Mouse (Mus musculus): ENCODE results near the gene Phip. TPM values are rescaled to one million over a fixed set of nuclear protein-coding genes. Genes with fewer than 3 reads are reported as not detected.

The Phip gene
- total RNA-seq, 2 experiments from 2014 or later: 81.2 to 115 TPM

- no peak for ATAC-seq (replicated peaks; ENCODE audit: poor library complexity, severe bottlenecking)
Observed at GRCm38 (mm10) chr9:82884177-82884576, 91.1 kb downstream of the Phip start.

DNA sequence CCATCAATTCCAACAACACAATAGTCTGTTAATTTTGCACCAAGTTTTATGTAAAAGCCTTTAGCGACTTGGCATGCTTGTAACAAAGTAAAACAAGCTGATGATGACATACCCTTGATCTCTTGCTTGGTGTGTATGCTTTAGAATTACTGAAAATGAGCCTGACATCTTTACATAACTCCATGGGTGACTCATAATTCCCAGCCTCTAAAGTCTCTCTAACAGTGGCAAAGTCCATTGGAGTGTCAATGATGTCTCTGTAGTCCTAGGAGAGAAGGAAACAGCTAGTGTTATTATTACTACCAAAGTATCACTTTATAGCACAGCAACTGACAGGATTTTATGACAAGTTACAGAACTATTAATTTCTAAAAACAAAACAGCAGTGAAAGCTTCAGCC, 98.2 kb downstream of the Phip start:
- ATAC-seq (replicated peaks; ENCODE audit: poor library complexity, severe bottlenecking): no peak

- no peak for ATAC-seq (replicated peaks; ENCODE audit: poor library complexity, severe bottlenecking)
Observed at GRCm38 (mm10) chr9:82867698-82868097, 107.6 kb downstream of the Phip start.

DNA sequence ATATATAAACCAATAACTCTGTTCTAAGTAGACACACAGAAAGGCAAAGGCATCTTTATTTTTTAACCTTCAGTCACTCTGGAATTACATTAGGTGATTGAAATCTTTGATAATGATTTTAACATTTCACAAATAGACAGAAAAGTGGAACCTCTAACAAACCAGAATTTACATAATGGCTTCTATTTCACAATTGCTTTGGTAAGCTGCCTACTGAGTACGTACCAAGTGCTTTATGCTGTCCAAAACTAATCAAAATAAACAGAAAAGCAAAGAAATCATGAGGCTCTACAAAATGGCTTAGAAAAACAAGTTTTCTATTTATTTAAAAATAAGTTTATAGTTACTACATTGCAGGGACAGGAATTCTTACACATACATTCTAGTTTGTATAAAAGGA, 109.2 kb downstream of the Phip start:
- ATAC-seq (replicated peaks; ENCODE audit: poor library complexity, severe bottlenecking): no peak

GRCm38 (mm10) chr9:82861775-82862430, 113.4 kb downstream of the Phip start:
- no peak for ATAC-seq (replicated peaks; ENCODE audit: poor library complexity, severe bottlenecking)

GRCm38 (mm10) chr9:82861316-82861715, 114.0 kb downstream of the Phip start:
- no peak for ATAC-seq (replicated peaks; ENCODE audit: poor library complexity, severe bottlenecking)

DNA sequence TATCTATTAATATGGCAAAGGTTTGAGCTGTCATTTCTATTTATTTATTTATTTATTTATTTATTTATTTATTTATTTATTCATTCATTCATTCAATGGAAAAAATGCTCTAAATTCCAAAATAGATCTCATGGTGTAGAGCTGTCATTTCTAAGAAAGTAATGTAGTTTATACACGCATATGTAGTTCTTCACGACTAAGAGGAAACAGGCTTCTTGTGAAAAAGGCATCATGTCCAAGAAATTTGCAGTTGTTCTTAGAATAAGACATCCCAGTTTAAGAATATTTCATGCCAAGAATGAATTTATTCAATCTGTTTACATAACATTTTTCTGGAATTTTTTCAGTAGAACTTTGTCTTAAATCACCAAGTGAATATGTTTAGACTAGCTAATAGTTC, 114.5 kb downstream of the Phip start:
- ATAC-seq (replicated peaks; ENCODE audit: poor library complexity, severe bottlenecking): no peak

- ATAC-seq (replicated peaks; ENCODE audit: poor library complexity, severe bottlenecking): no peak
Observed at GRCm38 (mm10) chr9:82856241-82856640, 119.1 kb downstream of the Phip start.

DNA sequence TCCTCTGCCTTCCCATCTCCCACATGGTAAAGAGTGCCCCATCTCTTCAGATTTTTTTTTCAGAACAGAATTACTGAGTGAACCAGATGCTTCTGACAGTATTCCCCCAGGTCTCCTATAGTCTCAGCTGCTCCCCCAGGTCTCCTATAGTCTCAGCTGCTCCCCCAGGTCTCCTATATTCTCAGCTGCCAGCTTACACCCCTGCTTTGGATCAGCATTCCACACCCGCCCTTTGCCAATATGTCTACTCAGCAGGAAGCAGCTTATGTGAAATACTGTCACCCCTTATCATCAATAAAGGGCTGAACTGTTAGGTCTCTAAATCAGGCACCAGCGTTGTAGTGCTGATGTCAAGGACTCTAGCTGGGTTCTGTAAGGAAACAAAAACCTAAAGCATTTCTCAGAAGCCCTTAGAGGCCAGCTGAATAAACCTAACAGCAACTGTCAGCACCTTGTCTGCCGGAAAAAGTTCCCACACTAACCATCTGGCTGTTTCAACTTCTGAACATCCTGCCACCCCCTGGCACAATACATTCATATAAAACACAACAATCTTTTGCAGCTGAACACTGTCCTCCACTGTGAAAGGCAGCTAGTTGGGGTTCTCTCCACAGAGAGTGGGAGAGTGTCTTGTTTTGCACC, 120.2 kb downstream of the Phip start:
- no peak for ATAC-seq (replicated peaks; ENCODE audit: poor library complexity, severe bottlenecking)

- ATAC-seq (replicated peaks; ENCODE audit: poor library complexity, severe bottlenecking): peak; percentile 44; the same call in 1 of the 2 replicates
Observed at GRCm38 (mm10) chr9:82854040-82854439, 121.3 kb downstream of the Phip start.

DNA sequence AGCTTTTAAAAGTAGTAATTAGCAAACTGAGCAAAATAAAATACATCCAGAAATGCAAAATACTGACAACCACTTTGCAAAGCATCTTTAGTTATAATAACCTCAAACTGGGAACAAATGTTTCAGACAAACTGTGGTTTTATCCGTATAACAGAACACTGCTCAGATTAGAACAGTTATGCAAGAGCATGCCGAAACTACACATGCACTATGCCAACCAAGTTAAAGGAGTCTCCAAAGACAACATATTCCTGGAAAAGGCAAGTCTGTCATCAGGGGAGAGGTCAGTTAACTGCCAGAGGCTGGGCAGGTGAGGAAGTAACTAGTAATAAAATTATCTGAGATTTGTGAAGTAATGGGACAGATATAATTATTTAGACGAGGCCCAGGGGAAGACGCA, 132.6 kb downstream of the Phip start:
- ATAC-seq (replicated peaks; ENCODE audit: poor library complexity, severe bottlenecking): no peak

DNA sequence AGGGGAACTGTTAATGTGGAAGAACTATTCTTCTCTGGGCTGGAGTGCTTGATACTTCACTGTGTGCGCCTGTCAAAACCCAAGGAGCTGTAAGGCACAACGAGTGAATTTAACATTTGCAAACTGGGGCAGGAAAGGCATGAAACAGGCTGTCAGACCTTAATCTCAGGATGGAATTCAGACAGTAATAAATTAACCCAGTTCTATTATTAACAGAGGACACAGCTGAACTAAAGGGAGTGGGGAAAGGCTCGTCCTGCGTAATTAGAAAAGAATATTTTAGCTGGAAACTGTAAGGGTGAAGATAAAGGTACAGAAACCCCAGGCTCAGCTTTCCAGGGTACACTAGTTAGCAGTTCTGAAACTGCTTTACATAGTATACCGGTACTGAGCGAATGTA, 139.4 kb downstream of the Phip start:
- no peak for ATAC-seq (replicated peaks; ENCODE audit: poor library complexity, severe bottlenecking)

DNA sequence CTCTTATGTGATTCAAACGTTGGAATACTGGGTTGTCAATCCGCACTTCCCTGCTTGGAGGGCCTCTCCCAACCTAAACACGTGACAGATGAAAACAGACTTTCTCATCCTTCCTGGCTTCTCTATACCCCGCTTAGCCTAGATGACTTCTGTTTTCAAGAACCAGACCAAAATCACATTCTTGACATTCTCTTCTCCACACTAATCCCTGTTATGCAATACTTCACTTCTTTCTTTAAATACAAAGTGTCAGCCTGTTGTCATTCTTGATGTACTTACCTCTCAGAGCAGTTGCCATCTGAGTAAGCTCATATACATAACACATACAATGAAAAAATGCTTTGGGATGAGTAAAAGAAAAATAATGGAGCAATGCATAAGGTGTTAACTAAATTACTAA, 143.4 kb downstream of the Phip start:
- no peak for ATAC-seq (replicated peaks; ENCODE audit: poor library complexity, severe bottlenecking)

DNA sequence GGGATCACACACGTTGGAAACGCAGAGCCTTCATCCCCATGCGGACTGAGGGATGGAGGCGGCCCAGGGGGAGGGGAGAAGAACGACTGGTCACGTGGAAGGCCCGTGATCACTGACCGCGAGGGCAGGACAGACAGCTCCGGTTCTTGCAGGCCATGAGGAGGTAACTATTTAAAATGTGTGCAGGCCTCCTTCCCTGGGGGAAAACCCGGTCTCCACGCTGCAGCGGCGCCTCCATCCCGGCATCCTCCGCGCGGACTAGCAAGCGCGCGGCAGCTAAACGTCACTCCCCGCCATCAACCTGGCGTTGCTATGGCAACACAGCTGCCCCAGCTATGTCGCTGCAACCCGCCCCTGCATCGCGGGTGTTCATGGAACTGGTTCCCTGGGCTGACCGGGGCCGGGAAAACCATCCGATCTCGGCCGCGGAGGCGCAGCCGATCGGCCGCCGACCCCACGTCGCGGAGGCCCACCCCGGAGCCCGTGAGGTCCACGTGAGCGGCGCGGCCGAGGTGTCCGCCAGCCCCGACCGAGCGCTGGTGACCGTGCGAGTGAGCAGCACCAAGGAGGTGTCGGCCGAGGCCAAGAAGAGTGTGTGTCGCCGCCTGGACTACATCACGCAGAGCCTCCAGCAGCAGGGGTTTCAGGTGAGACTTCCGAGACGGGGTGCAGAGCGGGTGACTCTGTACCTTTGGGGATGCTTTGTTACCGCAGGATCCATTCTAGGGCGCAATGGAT, 145.5 kb downstream of the Phip start:
- peak; percentile 92 for ATAC-seq (replicated peaks; ENCODE audit: poor library complexity, severe bottlenecking)

GRCm38 (mm10) chr9:82829007-82829689, 146.2 kb downstream of the Phip start, which contains the start of gene Irak1bp1:
Irak1bp1 (plus strand) TSS chr9:82829540.
- peak; percentile 68 for ATAC-seq (replicated peaks; ENCODE audit: poor library complexity, severe bottlenecking)

DNA sequence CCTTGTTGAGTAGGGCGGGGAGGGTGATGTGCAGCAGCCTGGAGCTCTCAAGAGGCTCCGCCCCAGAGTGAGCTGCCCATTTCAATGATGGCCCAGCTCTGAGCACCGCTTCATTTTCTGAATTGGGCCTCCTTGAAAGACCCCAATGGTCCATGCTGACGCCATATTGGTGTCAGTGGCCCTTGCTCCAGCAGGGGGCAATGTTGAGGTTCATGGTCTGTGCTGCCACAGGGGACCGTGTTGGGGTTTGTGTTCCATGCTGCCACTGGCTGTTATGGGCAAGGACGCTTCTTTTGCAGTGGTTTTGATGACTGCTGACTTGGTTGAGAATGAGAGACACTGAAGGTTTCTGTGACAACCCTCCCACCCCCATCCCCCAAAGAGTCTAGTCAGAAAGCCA, 148.9 kb downstream of the Phip start:
- ATAC-seq (replicated peaks; ENCODE audit: poor library complexity, severe bottlenecking): no peak

Other genes with a start within 250 kb of the Phip start
- 2.9 and 3.4 TPM in 2 replicates for gene Irak1bp1, start 146.0 kb downstream of the Phip start, total RNA-seq (2014; fragmentation: Nextera tagmentation)
- 2.5 and 3.8 TPM in 2 replicates for gene Irak1bp1, start 146.0 kb downstream of the Phip start, total RNA-seq (2017)
- 38.3 and 41.4 TPM in 2 replicates for gene Hmgn3, start 171.2 kb upstream of the Phip start, total RNA-seq (2014; fragmentation: Nextera tagmentation)
- gene Hmgn3, start 171.2 kb upstream of the Phip start, total RNA-seq (2017): 14.3 and 24.5 TPM in 2 replicates

Measured in granulocyte monocyte progenitor cell, adult 5-6 weeks (primary cell).